Mouse (Mus musculus) T-helper 2 cell (primary cell): ENCODE measurements around the gene Klrb1b.
"Not testable (repeated sequence)": the region's sequence is repeated elsewhere in the genome, so short reads cannot be mapped to it uniquely, and the experiment has no call there.

Experiments used
- in situ Hi-C: fragments of 300-600 bp; cut with MboI, MseI; formaldehyde crosslinking; loops from one replicate; pipeline ENCODE4 v1.15.1; 2025; ENCODE audit warnings: high pct_unique_total_duplicates

Klrb1b gene

DNA sequence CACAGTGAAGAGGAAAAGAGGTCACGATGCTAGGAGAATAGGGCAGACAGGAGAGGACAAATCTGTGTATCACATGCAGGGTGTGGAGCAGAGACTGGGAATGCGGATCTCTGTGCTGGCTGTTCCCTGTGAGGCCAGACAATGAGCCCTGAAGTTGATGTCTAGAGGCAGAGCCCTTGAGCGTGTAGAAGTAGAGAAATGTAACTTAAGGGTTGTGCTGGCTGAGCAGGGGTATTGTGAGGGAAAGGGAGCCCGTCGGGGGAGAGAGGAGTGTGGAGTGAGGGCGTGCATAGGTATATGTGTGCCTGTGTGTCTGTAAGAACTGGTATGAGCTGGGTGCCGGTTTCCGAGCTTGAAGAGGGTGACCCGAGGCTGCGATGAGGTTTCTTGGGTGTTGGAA, 23.6 kb downstream of the Klrb1b start:
- in situ Hi-C loops = loop anchor here (5.0 kb wide), 1 partner anchor 40 kb away; no protein-coding TSS in a partner anchor

DNA sequence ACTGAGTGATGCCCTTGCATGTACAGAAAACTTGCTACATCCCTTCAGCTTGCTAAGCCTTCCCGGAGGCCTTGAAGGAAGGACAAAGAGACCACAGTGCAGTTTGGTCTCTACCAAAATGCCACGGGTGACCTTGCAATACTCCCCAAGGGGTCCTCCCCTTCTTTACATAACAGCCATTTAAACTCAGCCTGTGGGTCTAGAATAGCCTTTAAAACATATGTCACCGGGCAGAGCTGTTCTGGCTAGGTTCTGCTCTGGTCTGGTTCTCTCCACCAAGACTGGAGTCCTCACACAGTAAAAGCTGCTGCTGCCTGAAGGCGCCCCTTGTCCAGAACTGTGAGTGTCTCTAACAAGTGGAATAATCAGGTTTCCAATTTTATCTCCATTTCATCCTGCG, 25.4 kb downstream of the Klrb1b start:
- in situ Hi-C loops = loop anchor here (5.0 kb wide), 1 partner anchor 38 kb away; no protein-coding TSS in a partner anchor

DNA sequence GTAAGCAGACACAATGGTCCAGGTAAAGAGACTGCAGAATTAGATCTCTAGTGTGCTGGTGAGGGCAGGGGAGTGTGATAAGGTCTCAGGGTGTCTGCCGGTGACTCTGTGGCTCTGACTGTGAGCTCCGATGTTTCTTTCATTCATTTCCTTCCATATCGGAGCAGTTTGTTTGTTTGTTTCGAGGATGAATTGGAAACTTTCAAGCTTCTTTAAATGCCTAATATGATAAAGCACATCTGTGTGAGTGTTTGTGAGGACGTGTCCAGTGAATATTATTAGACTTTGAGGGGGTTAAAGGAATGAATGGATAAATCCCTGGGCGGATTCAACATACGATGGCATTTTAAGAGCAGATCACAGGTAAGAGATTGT, 26.2 kb downstream of the Klrb1b start:
- in situ Hi-C loops = loop anchor here (5.0 kb wide), 2 partner anchors 38 to 42 kb away; no protein-coding TSS in a partner anchor

DNA sequence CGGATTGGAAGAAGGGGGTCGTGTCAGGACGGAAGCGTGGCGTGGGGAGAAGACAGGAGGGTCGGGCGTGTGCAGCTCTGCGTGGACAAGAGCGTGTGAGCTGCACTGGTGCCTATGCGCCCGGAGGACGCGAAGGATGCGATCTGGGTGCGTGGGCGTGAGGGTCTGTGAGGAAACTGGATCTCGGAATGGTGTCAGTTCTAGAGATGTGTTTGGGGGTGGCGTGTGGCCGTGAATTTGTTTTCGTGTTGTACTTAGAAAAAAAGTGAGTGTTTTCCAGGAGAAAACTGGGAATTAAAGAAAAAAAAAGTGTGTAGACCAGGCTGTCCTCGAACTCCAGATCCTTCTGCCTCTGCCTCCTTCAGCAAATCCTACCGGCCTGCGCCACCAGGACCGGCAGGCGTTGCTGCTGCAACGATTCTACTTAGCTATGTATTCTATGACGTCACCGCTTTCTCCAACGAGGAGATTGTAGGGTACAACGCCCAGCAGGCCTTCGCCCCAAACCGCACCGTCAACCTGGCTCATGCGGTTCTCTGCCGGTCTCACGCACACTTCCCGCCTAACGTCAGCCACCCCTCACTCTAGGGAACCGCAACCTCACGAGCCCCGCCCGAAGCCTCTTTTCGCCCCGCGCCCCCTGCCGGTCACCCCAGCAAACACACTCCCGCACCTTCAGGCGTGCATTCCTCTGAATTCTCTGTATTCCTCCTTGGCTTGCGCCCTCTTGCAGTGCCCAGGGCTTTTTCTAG, 26.8 kb downstream of the Klrb1b start:
- in situ Hi-C loops = loop anchor here (5.0 kb wide), 1 partner anchor 43 kb away; no protein-coding TSS in a partner anchor

DNA sequence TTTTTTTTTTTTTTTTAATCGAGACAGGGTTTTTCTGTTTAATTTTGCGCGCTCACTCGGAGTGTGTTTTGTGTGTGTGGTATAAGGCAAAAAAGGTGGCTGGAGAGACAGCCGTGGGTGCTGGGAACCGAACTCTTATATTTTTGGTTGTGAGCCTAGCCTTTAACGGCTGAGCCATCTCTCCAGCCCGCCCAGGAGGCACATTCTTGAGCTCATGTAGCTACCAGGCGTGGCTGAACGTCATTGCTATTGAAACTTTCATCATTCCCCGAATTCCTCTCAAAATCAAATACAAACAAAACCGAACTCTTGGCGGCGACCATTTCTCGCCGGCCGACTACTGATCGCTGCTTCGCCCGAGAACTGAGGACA, 27.4 kb downstream of the Klrb1b start:
- in situ Hi-C loops = loop anchor here (5.0 kb wide), 1 partner anchor 44 kb away; no protein-coding TSS in a partner anchor

DNA sequence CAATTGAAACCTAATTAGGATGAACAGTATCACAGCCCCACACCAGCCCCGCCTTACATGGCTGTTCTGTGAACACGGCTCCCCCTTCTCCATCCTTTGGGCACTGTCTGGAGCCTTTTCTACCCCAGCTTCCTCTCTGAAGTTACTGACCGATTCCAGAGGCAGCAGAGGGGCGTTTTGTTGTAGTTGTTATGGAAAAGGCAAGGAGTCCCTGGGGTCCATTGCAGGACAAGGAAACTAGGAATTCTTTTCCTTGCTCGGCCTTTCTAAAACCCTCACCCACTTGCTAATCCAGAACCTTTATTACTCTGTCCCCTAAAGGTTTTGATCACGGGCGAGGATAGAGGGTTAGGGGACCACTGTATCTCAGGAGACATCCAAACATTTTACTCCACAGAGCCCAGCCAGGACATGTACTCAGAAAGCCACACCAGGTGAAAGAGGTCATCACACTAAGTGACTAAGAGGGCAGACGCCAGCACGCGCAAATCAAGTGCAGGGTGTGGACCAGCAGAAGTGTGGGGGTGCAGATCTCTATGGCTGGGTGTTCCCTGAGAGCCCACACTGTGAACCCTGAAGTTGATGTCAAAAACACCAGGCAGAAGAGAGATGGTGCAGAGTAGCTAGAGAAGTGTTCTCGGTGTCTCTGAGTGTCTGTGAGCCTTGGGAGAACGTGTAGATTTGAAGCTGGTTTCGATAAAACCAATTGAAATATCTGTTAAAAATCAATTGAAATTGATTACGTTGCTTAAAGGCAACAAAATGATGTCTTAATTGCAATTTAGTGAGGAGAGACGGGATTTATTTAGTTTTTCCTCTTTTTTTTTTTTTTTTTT, 28.0 kb downstream of the Klrb1b start:
- in situ Hi-C loops = loop anchor here (5.0 kb wide), 1 partner anchor 44 kb away; no protein-coding TSS in a partner anchor

DNA sequence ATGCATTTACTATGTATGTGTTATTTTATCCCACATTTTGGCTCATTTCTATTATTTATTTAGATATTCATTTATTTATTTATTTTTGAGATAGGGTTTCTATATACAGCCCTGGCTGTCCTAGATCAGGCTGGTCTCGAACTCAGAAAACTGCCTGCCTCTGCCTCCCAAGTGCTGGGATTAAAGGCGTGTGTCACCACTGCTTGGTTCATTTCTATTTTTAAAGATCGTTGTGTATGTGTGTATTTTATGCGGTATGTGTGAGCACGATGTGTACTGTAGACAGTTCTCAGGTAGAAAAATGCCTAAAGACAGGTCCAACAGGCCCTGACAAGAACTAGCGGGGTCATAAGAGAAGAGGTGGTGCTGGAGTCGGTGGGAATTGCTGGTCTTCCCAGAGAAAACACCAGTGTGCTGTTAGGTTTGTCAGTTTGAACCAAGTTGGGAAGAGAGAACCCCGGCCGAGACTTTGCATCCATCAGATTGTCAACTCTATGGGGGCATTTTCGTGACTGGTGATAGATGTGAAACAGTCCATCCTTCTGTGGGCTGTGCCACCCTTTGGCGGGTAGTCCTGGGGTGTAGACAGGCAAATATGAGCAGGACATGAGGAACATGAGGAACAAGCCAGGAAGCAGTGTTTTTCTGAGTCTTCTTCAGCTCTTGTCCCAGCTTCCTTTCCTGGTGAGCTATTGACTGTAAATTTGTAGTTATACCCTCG, 28.8 kb downstream of the Klrb1b start:
- in situ Hi-C loops = loop anchor here (5.0 kb wide), 1 partner anchor 45 kb away; no protein-coding TSS in a partner anchor

DNA sequence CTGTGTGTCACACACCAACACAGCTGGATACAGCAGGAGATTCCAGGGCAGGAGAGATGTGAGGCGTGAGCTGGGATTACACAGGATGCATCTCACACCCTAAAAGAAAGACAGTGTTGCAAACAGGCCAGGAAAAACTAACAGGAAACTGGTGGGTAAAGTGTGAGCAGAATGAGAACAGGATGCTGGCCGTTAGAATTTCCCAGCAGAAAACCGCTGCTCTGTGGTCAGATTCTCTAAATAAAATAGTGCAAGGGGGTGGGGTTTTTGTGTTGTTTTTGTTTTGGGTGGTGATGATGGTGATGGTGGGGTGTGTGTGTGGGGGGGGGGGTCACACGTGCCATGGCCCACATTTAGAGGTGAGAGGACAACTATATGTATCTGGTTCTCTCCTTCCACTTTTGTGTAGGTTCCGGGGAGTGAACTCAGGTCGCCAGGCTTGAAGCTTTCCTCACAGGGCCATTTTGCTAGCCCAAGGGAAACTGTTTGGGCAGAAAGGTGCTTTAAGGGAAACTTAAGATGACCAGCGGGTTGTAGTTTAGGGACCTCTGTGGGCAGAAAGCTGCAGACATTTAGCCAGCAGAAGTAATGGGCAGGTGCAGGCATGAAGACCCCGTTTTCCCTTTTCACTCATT, 29.7 kb downstream of the Klrb1b start:
- in situ Hi-C loops = loop anchor here (5.0 kb wide), 1 partner anchor 46 kb away; no protein-coding TSS in a partner anchor

DNA sequence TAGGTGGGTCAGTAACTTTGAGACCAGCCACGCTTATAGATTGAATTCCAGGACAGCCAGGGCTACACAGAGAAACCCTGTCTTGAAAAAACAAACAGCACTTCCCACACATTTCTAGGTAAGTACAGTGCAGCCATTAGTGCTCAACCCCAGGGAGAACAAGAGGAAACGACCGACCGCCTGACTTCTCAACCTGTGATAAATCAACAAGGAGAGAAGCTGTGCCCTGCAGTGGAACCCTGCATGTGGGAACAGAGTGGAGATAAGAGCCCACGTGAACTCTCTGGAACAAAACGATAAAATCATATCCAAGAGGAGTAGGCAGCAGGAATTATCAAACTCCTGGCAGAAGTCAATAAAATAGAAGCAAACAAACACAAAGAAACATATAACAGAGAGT, 32.4 kb downstream of the Klrb1b start:
- in situ Hi-C loops = no loop called here

DNA sequence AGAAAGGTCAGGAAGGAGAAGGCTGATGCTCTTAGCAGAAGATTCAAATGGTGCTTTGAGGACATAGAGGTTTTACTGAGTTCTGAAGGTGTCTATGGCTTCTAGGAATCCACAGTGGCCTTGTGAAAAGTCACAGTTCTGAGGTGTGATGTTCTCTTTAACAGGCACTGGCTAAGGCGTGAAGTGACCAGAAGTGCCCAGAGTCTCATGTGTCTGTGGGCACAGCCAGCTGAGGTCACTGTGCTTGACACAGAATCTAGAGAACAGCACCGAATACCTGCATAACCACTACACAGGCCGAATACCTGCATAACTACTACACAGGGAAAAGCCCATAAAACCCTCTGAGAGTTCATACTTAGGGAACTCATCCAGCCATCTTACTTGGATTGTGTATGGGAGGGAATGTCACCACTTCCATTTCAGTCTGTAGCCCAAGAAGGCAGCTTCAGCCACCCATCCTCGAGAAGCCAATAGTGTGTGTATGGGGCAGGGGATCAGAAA, 35.6 kb downstream of the Klrb1b start:
- in situ Hi-C loops = not testable (repeated sequence)

DNA sequence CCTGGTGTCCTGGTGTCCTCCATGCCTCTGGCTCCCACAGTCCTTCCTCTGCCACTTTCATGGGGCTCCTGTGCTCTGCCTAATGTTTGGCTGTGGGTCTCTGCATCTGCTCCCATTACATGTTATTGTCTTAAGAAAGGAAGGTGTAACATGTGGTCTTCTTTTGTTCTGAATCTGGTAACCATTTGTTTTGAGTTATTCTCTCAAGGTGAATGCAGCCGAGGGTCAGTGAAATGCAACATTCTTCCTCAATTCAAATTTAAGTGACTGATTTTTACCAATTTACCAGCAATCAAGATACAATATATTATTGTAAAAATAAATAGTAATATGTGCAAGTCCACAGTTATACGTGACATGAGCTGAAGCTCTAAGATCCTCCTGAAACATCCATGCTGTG, 37.0 kb downstream of the Klrb1b start, which contains the start of gene Klrb1c:
Gene Klrb1c (minus strand): TSS at position 101 of the 400 bp plus-strand sequence.
- in situ Hi-C loops = no loop called here

DNA sequence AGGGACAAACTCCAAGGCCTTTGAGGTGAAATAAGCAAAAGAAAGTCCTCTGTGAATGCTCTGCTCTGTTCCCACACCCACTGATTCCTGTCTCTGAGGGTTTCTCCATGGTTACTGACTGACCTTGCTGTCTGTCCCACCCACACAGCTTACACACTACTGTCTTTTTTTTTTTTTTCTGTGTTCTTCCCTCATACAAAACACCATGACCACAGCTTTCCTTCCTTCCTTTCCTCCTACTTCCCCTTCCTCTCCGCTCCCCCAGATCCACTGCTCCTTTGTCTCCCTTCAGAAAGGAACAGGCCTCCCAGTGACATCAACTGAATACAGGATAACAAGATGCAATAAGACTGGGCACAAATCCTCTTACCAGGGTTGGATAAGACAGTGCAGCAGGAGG, 37.6 kb downstream of the Klrb1b start:
- in situ Hi-C loops = no loop called here

DNA sequence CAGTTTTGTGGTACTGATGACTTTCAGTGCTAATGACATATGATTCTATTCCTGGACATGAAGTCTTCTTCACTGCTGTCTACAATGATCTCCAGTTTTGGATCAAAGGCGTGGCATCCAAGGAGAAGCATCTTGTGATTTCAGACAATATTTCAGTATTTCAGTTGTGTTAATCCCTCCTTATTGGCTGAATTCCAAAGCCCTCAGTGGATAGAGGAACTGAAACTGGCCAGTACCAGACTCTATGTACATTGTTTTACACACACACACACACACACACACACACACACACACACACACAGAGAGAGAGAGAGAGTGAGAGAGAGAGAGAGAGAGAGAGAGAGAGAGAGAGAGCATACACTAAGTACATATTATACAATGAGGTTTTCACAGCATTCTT, 39.7 kb downstream of the Klrb1b start:
- in situ Hi-C loops = not testable (repeated sequence)

DNA sequence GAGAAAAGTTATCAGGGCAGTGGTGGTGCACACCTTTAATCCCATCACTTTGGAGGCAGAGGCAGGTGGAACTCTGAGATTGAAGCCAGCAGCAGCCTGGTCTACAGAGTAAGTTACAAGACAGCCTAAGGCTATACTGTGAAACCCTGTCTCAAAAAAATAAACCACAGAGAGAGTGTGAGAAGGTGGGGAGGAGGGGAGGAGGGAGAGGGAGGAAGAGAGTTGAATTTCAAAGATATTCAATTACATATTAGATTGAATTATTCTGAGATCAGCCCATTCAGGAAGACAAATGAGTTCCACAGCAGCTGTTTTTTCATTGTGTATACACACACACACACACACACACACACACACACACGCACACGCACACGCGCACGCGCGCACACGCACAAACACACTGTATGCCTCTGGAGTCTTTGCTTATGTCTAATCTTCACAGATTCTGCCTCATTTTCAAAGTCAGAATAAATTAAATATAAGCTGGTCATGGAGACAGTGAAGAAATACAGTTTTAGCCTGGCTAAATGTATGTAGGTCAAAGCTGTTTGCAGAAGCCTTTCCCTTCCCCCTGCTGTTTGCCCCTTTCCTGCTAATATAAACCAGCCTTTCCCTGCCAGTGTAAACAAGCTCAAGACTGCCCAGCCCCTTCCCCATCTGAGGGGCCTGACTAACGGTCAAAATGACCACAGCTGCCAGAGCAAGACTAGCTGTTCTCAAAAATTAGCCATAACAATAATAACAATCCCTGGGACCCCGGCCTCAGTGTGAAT, 56.5 kb downstream of the Klrb1b start:
- in situ Hi-C loops = no loop called here

DNA sequence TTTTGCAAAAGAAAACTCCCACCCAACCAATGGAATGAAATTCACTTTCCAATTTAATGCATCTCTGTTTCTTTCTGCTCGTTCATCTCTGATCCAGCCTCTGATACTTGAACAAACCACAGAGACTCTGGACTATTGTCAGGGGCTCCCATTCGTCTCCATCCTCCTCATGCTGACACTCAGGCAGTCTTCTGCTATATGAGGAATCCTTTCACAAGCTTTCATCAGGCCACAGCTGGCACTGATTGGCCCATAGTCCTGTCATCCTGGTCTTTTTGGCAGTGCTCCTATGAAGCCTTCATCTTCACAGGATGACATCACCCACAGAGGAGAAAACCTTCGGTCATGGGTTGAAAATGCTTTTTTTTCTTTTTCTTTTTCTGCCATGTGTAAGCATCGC, 58.1 kb downstream of the Klrb1b start:
- in situ Hi-C loops = no loop called here

DNA sequence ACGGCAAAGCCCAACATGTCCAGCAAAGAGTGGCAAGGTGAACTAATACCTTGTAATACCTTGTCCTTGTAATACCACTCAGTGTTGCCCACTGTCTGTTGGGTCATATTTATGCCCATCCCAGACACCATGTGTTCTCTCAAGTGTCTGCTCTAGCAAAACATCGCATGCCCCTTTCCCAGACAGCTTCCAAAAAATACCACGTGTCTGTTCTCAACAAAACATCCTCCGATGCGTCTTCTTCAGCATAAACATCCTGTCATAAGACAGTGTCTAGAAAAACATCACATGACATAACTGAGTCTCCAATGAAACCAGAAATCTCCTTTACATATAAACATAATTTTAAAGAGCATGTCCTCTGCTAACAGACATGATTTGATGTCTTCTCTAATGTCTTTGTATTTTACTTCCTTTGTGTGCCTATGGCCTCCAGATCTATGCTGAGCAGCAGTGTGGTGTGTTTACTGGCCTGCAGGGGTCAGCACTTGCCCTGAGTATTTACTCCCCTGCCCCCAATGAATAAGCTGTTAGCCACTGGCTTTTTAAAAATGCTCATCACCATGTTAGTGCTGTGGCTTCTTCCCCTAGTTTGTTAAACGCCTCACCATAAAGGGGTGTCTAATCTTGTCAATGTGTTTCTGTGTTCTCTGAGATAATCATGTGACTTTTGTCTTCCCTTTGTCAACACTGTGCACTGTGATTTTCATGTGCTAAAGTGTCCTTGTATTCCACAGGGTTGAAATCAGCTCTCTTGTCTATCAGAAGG, 59.5 kb downstream of the Klrb1b start:
- in situ Hi-C loops = not testable (repeated sequence)

DNA sequence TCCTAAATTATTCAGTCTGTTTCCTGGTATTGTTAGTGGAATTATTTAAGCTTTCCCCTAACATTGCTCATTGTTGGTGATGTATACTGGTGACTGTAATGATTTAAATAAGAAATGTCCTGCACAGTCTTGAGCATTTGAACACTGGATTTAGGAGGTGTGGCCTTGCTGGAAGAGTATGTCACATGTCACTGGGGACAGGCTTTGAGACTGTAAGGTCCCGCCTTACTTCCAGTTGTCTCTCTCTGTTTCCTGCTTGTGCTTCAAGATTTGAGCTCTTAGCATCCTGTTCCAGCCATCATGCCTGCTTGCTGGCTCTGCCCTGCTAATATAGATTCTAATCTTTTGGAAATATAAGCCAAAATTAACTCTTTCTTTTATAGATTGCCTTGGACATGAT, 60.9 kb downstream of the Klrb1b start:
- in situ Hi-C loops = no loop called here

DNA sequence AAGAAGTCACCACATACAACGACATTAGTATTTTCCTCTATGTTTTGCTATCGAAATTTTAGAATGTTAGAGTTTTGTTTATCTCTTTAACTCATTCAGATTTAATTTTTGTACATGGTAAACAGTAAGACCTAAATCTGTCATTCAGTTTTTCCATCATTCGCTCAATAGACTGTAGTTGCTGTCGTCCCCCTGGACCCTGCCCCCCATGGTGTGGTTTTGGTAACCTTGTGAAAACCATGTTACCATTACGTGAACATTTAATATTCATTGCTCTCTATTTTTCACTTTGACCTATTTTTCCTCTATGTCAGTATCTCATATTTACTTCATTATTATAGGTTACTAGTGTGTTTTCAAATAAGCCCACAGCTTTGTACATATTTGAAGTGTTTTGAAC, 61.5 kb downstream of the Klrb1b start:
- in situ Hi-C loops = loop anchor here (5.0 kb wide), 2 partner anchors 38 to 78 kb away; no protein-coding TSS in a partner anchor
